Mouse (Mus musculus) common myeloid progenitor, adult 5-6 weeks (primary cell): ENCODE data around the gene Txndc12. TPM values are rescaled to one million over a fixed set of nuclear protein-coding genes. Genes with fewer than 3 reads are reported as not detected.

Experiments used
- ATAC-seq: replicated peaks from 2 replicates; pipeline ENCODE4 v1.8.0; 2016; ENCODE audit warnings: low read depth, mild to moderate bottlenecking, moderate TSS enrichment, inconsistent platforms; ENCODE audit not compliant: poor library complexity, severe bottlenecking
- total RNA-seq: library from RNA; stranded (forward); fragments of 200-1000, 187-1606 nt; gene quantifications from 2 replicates; pipeline ENCODE4 v1.2.3, GENCODE M21; 2017

Gene Txndc12
- 55.2 and 72.2 TPM in 2 replicates for total RNA-seq

DNA sequence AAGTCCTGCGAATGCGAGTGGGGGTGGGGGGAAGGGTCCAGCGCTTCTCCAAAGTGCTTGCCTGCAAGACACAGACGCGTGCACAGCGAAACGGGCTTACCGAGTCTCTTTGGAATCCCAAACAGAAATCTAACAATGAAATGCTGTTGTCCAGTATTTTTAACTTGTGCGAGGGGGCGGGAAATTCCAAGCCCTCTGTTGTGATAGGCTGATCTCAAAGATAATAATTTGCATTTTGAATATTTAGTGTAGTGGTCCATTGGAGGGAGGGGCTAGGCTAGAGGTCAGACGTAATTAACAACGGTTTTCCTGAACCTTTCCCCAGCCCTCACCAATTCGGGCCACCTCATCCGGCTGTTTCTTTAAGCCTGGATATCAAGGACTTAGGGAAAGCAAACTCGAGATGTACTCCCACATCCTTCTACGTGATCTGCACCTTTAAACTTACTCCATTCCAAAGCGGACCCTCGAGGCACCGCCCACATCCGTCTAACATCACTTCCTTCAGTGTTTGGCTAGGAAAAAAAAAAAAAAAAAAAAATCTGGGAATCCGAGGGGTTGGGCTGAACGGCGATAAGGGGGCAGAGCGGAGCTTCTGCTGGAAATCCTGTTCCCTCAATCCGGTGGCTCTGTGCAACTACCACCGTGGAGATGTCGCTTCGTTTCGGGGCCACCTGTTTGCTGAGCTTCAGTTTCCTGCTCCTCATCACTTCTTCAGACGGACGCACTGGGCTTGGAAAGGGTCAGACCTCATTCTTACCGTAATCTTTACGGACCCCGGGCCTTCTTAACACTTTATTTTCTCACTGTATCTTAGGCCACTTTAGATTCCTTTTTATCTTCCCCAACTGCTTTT, at the start of gene Txndc12:
Txndc12 (plus strand) TSS at position 487 of the 856 bp plus-strand sequence.
- peak; percentile 69 for ATAC-seq

DNA sequence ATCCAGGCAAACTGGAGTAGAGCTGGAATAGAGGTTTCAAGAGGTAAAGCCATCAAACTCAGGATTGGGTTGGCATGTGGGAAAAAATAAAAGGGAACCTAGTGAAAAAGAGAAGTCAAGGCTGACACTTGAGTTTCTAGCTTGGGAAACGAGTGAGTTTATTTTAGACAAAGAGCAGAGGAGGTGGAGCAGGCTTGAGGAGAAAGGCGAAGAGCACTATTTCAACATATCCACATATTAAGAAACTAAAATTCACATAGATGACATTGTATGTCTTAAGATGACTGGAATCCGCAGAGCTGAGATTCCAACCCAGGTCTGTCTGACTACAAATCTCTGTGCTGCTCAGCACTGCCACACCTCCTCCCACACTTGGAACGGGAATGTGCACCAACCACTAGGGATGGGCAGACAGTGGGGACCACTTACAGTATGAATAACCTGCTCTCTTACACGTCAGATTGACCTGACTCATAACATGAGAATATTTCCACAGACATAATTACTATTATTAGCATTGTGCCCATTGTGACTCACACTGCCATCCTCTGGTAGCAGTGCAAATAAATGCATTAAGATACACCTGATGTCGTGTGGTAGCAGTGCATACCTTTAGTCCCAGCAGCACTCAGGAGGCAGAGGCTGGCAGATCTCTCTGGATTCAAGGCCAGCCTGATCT, 45.0 kb upstream of the Txndc12 start:
- ATAC-seq, result peak; percentile 60

DNA sequence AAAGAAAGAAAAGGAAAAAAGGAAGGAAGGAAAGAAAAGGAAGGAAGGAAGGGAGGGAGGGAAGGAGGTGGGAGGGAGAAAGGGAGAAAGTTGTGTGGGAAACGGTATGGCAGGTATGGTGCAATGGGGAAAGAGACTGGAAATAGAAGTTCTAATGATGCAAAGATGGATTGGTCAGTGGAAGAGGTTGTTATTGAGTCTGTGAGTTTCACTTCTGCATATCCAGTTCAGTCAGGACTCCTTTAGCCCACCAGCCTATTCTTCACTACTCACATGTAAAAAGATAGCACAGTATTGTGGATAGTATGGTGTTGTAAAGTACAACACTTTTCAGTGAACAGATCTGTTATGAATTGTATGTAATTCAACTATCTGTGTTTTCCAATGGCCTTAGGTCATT, 43.9 kb upstream of the Txndc12 start:
- ATAC-seq, result peak; percentile 68

DNA sequence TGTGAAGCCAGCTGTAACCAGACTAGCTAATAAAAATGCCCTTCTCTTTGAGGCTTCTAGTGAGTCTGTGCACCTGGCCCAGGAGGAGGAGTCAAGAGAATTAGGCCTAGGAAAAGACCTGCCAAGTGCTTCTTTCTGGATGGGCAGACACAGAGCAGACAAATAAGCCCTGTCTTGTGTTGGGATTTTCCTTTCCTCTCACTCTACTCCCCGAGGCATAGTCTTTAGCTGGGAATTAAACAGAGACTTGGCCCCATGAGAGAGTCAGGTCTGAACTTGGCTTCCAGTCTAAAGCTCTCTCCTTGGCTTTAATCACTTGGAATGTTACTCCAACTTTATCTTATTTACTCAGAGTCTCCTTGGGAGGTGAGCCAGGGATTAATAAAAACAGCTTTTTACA, 40.5 kb upstream of the Txndc12 start:
- no peak for ATAC-seq

DNA sequence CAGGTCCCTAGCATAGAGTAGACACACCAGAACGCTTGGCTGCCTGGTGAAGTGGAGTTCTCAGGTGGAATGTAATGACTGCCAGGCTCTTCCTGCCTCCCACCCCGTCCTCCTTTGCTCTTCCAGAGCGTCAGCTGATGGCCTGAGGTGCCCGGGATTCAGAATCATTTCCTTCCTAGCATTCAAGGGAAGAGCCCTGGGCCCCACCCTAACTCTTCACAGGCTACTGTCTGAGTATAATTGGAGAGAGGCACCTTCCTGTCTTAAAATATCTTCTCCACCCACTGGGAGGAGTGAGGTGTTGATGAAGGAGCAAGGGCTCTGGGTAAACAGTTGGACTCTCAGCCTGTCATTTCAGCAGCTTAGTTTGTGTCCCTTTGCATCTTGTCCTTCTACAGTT, 37.7 kb upstream of the Txndc12 start:
- no peak for ATAC-seq

DNA sequence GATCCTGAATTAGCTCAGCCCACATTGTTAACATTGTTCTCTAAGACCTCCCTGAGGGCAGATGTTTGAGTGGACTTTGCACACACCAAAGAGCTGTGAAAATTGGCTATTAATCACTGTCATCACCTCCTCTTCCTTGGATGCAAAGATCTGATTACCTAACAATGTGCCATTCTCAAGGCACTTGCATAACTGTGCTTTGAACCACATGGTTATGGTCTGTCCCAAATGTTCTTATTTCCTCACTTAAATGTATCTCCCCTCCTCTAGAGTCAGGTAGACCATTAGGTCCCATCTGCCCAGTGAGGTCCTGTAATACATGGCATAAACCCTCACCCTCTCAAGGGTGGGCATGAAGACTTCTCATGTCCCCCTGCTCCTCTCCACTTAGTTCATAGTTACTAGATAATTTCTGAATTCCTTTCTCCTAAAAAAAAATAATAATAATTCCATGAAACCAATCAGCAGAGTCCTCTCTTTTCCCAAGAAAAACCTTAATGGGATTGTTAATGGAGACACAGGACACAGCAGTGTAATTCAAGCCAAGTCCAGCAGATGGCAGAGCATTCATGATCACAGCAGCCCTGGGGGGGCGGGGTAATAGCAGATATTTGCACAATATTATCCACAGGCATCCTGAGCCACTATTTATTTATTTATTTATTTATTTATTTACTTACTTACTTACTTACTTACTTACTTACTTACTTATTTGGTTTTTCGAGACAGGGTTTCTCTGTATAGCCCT, 36.1 kb upstream of the Txndc12 start:
- peak; percentile 83 for ATAC-seq

DNA sequence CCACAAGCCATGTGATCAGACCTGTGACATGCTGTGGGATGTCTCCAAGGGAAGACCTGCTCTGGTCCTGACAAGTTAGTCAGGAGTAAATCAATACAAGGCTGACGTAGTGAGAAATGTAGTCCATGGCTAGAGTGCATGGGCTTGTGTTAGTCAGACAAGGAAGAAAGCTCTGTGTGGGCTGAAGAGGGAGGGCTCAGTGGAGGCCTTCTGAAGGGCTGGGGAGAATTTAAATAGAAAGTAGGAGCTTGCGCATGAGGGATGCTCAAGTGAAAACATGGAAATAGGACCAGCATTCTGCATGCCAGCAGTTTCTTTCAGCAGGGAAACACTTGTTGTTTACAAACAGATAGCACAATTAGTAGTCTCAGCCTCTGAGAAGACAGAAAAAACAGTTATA, 30.9 kb upstream of the Txndc12 start:
- no peak for ATAC-seq

DNA sequence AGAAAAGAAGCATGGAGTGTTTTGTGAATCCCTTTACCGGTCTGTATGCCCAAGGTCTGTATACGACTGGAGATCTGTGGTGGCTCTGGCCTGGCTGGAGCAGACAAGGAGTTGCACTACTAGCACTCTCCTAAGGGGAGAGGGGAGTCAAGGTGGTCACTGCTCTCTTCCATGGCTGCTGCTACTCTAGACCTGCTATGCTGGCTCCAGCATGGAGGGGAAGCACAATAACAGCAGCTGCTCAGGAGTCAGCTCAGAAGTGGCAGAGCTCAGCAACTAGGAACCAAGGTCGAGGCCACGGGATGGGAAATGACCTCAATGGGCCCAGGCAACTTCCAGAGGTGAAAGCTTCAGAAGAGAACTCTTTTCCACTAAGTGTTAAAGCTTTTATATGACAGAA, 23.3 kb upstream of the Txndc12 start:
- ATAC-seq, result no peak

DNA sequence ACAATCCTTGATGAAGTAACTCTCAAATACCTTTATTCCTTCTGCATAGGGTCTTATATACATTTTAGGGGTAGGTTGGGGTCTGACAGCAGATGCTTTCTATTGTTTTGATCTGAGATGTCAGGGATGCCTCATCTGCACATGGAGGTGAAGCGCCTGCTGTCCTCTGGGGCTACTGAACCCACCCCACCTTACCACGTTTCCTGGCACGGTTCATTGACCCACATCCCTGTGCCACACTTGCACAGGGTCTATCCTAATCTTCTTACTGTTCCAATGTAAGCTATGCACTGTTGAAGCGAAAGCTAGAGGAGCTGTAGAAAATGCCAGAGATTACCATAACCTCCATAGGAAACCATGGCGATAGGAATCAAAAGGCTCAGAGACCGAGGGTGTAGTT, 22.9 kb upstream of the Txndc12 start:
- no peak for ATAC-seq

DNA sequence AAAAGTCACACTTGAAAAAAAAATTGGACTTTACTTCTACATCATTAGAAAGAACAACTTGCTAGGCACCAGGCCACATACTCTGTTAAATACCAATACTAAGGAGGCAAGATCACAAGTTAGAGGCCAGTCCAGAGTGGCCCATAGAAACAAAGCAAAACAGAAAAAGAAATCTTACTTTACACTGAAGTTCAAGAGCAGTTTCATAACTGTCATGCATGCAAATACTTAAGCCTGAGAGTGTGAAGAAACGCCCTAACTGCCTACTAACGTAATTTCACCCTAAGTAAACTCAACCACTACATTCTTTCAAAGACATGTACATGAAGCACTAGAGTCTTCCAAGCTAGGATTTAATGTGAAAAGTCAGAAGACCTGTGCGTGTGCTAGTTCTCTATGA, 8.7 kb upstream of the Txndc12 start:
- ATAC-seq, result no peak

DNA sequence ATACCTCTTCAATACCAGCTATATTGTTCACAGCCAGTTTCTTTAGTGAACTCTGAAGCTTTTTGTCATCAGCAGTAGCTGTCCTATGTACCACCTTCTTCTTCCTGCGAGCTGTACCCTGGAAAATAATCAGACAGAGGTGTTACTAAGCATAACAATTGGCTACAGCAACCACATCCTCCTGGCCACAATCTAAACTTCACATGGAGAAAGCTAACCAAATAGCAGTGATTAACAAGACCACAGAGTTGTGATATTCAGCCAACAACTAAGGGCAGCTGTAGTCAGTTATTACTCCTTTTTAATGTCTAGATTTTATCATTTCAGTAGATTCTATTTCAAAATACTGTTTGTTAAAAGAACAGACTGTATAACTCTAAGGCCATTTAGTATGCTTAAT, 8.3 kb upstream of the Txndc12 start:
- no peak for ATAC-seq

DNA sequence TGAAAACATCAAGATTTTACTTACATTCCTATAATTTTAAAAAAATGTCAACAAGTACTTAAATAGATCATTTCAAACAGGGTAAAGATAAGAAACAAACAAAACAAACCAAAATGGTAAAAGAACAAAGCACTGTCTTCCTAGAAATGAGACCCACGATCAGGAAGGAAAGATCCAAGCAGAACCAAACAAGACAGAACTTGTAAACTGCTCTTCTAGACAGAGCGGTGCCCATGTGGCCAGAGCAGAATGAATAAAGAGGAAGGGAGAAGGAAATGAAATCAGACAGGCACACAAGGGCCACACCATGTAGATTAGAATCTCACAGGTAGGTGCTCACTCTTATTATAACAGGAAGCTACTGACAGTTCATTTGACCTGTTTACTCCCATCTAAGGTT, 7.8 kb upstream of the Txndc12 start:
- no peak for ATAC-seq

DNA sequence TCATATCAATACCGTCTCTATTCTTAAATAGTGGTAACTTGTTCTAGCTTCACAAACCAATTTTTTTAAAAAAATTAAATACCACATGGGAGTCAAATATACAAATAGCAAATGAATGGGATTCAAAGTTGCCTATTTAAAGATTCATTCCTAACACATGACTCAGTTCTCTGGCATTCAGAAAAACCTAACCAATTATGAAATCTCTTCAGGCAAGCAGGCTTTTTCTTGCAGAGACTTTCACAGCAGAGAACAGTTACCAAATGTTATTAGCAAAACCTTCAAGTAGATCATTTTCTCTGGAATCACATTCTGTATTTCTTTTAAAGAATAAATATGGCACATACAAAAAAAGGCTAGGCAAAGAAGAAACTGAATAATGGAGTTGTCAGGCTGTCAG, 3.7 kb upstream of the Txndc12 start:
- no peak for ATAC-seq

DNA sequence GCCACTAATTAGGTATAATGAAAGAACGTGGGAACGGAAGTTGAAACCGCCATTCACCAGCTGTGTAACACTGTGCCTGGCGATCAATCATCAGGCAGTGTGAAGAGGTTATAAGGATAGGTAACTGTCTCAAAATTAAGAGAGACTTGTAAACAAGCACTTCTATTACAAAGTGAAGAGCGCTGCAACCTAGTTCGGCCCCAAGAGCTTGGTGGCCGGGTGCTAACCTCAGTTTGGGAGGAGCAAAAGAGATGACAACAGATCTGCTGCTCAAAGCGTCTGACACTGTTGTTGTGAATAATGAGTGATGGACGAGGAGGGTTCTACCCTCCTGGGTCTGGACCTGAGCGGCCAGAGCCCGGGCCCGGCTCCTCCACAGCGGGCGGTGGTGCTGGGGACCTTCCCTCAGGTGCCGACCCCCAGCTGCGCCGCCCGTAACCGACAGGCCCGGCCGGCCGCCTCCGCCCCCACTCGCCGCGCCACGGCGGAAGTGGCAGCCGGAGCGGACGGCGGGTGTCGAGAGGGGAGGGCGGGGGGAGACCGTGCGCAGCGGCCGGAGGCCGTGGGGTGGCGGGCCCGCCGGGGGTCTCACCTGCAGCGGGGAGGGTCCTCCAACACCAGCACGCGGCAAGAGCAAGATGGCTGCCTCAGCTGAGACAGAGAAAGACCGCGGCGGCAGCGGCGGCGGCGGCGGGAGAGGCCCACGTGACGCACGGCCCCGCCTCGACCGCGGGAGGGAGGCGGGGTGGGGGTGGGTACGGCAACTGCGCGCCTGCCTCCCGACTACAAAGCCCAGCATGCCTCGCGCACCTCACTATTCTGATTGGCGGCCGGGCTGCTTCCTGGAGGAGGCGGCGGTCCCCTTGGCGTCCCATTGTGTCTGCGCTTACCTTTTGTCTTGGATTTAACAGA, 1.2 kb upstream of the Txndc12 start, which contains the start of gene Btf3l4:
Btf3l4 (minus strand) TSS at position 699 of the 912 bp plus-strand sequence.
- peak; percentile 87 for ATAC-seq

DNA sequence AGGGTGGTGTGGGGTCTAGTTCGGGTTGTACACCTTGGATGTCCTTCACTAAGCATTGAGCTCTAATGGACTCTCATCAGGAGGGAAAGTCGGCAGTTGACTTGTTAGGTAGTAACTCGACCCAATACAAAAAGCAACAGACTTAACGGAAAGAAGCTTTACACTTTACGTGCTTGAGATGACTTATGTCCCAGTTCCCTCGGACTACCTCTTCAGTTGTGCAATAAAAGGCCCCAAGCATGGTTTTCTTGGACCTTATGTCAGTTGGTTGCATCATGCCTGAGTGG, 630 bp upstream of the Txndc12 start:
- ATAC-seq, result no peak

DNA sequence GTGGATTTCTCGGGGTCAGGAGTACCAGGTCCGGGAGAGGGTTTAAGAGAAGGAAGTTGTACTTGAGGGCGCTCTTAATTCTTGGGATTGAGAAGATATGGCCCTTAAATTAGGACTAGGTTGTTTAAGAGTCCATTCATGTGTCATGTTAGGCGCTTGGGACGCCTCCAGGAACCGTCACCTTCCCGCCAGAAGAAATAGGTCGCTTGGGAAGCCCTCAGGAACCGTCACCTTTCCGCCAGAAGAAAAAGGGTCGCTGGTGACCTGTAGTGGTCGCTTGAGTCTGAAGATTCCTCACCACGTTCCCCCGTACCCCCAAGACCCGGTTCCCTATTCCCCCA, 540 bp downstream of the Txndc12 start:
- ATAC-seq, result no peak

DNA sequence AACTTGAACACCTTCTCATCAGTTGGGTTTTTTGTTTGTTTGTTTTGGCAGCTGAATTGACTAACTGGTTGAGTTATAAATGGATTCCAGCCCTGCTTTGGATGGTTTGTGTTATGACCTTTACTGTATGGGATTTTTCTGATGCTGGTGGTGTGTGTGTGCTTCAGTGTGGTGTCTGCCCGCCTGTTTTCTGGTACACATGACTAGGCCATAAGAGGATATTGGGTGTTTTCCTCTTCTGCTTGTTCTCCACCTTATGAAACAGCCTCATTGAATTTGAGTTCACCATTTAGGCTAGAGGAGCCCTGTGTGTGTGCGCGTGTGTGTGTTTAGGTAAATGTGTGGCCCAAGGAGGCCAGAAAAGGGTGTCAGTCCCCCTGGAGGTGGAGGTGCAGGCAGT, 1.1 kb downstream of the Txndc12 start:
- no peak for ATAC-seq

DNA sequence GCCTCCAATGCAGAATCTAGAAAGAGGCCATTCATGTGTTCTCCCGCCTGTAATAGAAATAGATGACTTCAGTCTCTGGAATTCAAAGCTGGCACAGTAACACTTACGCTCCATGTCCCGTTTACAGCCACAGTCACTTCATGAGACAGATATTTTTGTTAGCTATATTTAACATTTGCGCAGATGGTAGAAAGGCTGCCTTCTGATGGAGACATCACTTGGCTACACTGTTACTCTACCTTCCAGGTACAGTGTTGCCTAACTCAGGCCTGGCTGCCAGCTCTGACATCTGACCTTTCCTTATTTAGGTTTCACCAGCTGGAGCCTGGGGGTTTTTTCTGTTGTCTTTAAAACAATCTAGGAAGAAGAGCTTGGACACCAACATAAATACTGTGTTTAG, 3.6 kb downstream of the Txndc12 start:
- ATAC-seq, result no peak

DNA sequence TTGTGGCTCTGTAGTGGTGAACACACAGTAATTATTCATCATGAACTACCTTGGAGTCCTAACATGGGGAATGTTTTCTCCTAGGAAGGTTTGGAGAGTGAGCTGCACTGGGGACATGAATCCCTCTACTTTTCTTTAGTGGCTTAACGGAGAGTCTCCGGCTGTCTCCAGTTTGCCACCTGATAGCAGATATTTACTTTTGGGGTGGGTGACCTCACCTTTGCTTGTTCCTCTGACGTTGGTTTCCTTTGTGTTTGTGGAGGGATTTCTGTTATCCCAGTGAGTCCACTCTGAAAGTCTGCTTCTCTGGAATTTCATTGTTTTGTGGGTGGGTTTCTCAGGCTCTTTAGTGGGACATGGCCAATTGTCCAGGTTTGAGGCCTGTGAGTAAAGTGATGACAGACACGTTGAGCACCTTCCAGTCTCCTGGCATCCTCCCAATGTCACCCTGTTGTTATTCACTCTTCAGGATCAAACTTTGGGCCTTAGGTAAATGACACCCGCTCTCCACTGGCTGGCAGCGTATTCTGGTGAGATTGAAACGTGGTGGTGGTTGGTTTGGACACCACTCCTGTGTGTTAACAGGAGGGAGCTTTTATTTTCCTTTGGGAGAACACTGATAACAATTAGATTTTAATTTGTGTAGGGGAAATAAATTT, 7.6 kb downstream of the Txndc12 start:
- no peak for ATAC-seq

DNA sequence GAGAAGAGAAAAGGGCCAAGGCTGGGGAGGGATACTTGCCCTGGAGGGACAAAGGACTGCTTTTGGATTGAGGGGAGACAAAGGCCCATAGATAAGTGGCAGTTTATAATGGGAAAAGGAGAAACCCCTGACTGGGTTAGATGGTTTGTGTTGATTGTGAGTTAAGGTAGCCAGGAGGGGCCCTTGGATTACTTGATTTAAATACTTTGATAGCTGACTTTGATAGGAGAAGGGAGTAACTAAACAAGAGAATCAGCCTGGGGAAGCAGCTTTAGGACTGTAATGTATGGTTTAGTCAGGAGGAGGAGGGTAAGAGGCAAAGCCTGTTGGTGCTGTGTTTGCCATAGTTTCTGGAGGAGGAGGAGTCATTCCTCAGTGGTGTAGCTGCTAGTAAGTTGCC, 8.9 kb downstream of the Txndc12 start:
- ATAC-seq, result no peak
